33 mouse cellular contexts compared by ENCODE assay signal in the genomic region with DNA sequence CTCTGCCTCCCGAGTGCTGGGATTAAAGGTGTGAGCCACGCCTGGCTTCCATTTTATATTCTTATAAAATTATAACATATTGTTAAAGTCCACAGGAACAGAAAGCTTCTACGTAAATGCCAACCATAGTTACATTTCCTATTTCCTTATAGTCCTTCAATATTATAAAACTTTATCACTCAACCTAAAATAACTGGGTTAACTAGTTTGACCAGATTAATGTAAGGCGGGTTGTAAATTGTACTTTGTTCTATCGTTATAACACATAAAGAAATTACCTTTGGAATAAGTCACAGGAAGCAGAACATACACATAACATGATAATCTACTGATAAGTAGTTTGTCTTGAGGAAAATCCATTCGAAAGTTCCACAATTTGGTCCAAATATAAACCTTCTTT.
"Had no signal": no experiment of that assay in that cellular context is flagged by ENCODE, and none has a peak within 500 bp of the region (broad histone marks: within the 10 kb centered on the region; RNA-seq: fewer than 3 reads in every experiment).

No protein-coding gene starts in this region.

- H3K9me3 ChIP-seq: limb, embryonic 10.5 days; limb, embryonic 12.5 days; limb, embryonic 13.5 days; limb, embryonic 15.5 days; liver, embryonic 12.5 days; liver, embryonic 13.5 days; liver, embryonic 15.5 days; lung, embryonic 15.5 days; megakaryocyte, embryonic 14.5 days; midbrain, embryonic 10.5 days; midbrain, embryonic 12.5 days; midbrain, embryonic 13.5 days; midbrain, embryonic 15.5 days; neural tube, embryonic 12.5 days; neural tube, embryonic 13.5 days had no signal

- H3K9ac ChIP-seq: limb, embryonic 12.5 days; limb, embryonic 13.5 days; limb, embryonic 15.5 days; liver, embryonic 12.5 days; liver, embryonic 13.5 days; liver, embryonic 14.5 days; liver, embryonic 15.5 days; liver, postnatal 0 days; lung, embryonic 14.5 days; lung, embryonic 15.5 days; midbrain, embryonic 12.5 days; midbrain, embryonic 13.5 days; midbrain, embryonic 15.5 days; neural tube, embryonic 12.5 days; neural tube, embryonic 13.5 days had no signal

- H3K4me3 ChIP-seq: limb, embryonic 10.5 days; limb, embryonic 12.5 days; limb, embryonic 13.5 days; limb, embryonic 15.5 days; liver, embryonic 12.5 days; liver, embryonic 13.5 days; liver, embryonic 15.5 days; lung, embryonic 15.5 days; megakaryocyte, embryonic 14.5 days; midbrain, embryonic 10.5 days; midbrain, embryonic 12.5 days; midbrain, embryonic 13.5 days; midbrain, embryonic 15.5 days; myocyte; neural tube, embryonic 12.5 days; neural tube, embryonic 13.5 days had no signal

- ATAC-seq: liver, embryonic 12.5 days; liver, postnatal 0 days; lung, postnatal 0 days; midbrain, embryonic 13.5 days; midbrain, embryonic 15.5 days; midbrain, embryonic 16.5 days had no signal

- DNase-seq: left cerebral cortex, postnatal 4 days; liver; liver, embryonic 13.5 days; liver, postnatal 0 days; lung, adult 18-20 months; lung, adult 2 months; lung, embryonic 14.5 days; lung, postnatal 10 days; lung, postnatal 14 days; lung, postnatal 36 days; lung, postnatal 4 days; midbrain, embryonic 14.5 days had no signal

- H3K4me1 ChIP-seq: limb, embryonic 10.5 days; limb, embryonic 12.5 days; limb, embryonic 13.5 days; limb, embryonic 15.5 days; liver, embryonic 12.5 days; liver, embryonic 13.5 days; liver, embryonic 15.5 days; lung, embryonic 15.5 days; midbrain, embryonic 10.5 days; midbrain, embryonic 12.5 days; midbrain, embryonic 13.5 days; midbrain, embryonic 15.5 days; neural tube, embryonic 12.5 days; neural tube, embryonic 13.5 days had no signal

- H3K27ac ChIP-seq: limb, embryonic 10.5 days; limb, embryonic 12.5 days; limb, embryonic 13.5 days; limb, embryonic 15.5 days; liver, embryonic 12.5 days; liver, embryonic 13.5 days; liver, embryonic 14.5 days; liver, embryonic 15.5 days; lung, embryonic 15.5 days; macrophage; midbrain, embryonic 10.5 days; midbrain, embryonic 12.5 days; midbrain, embryonic 13.5 days; midbrain, embryonic 15.5 days; neural tube, embryonic 12.5 days; neural tube, embryonic 13.5 days had no signal

- H3K4me2 ChIP-seq: limb, embryonic 12.5 days; limb, embryonic 13.5 days; limb, embryonic 15.5 days; liver, embryonic 11.5 days; liver, embryonic 12.5 days; liver, embryonic 13.5 days; liver, embryonic 15.5 days; lung, embryonic 14.5 days; lung, embryonic 15.5 days; midbrain, embryonic 11.5 days; midbrain, embryonic 12.5 days; midbrain, embryonic 13.5 days; midbrain, embryonic 15.5 days; neural tube, embryonic 12.5 days; neural tube, embryonic 13.5 days had no signal

- H3K36me3 ChIP-seq: limb, embryonic 10.5 days; limb, embryonic 12.5 days; limb, embryonic 13.5 days; limb, embryonic 15.5 days; liver, embryonic 12.5 days; liver, embryonic 13.5 days; liver, embryonic 15.5 days; lung, embryonic 15.5 days; midbrain, embryonic 10.5 days; midbrain, embryonic 12.5 days; midbrain, embryonic 13.5 days; midbrain, embryonic 15.5 days; neural tube, embryonic 12.5 days; neural tube, embryonic 13.5 days had no signal

- H3K27me3 ChIP-seq: limb, embryonic 12.5 days; limb, embryonic 13.5 days; limb, embryonic 15.5 days; liver, embryonic 12.5 days; liver, embryonic 13.5 days; liver, embryonic 15.5 days; lung, embryonic 15.5 days; megakaryocyte, embryonic 14.5 days; midbrain, embryonic 12.5 days; midbrain, embryonic 13.5 days; midbrain, embryonic 15.5 days; neural tube, embryonic 12.5 days; neural tube, embryonic 13.5 days had no signal
